Mouse (Mus musculus) CH12.LX (cell line): ENCODE measurements at regions not wholly inside any gene's neighbourhood (a gene's known extent, or its start where the extent isn't known, plus 50 kb on each side); places are given as distances from the start of the nearest gene placed in this dataset.
A peak's percentile ranks its signal among the peaks of the same experiment; 100 is the strongest.

Experiments used
- DNase-seq: peaks from one replicate; pipeline ENCODE4 v3.0.0-alpha.2; 2013; ENCODE audit errors: extremely low read depth
- H3K27ac ChIP-seq: 2 replicates; pipeline ENCODE4 v1.5.1; 2012; ENCODE audit warnings: low read depth, mild to moderate bottlenecking, control low read depth, moderate library complexity; ENCODE audit not compliant: insufficient read depth
- H3K27me3 ChIP-seq: replicated peaks from 2 replicates; pipeline ENCODE3; 2012; ENCODE audit warnings: inconsistent platforms
- H3K36me3 ChIP-seq, 2 experiments: replicated peaks in 1 of 2; 2 replicates each; pipeline versions ENCODE3 to v1.6.1; 2012; ENCODE audit warnings: inconsistent platforms in 1 of 2, low read length in 1 of 2, mild to moderate bottlenecking in 1 of 2, mixed read lengths in 1 of 2, moderate library complexity in 1 of 2; ENCODE audit not compliant: control insufficient read depth in 1 of 2, insufficient read depth in 1 of 2
- H3K4me1 ChIP-seq, 2 experiments: 2 replicates each; pipeline ENCODE4 v1.6.1; 2012; ENCODE audit warnings: inconsistent platforms in 1 of 2, moderate library complexity in 1 of 2; ENCODE audit not compliant: insufficient read depth in 2 of 2, control insufficient read depth in 1 of 2
- H3K4me2 ChIP-seq: 2 replicates; pipeline ENCODE4 v1.6.1; 2012; ENCODE audit warnings: low read depth, mild to moderate bottlenecking, control low read depth; ENCODE audit not compliant: poor library complexity, insufficient read depth, severe bottlenecking
- H3K4me3 ChIP-seq, 3 experiments: fragments of 150-350 bp in 1 of 3; sonication (generic) in 1 of 3; replicated peaks in 1 of 3; 2 replicates each; pipeline versions ENCODE3 to v1.5.1; 2011 to 2012; ENCODE audit warnings: low read depth in 2 of 3, low read length in 2 of 3, mild to moderate bottlenecking in 2 of 3, moderate library complexity in 2 of 3, control low read depth in 1 of 3, improper control_type of control experiment in 1 of 3, inconsistent platforms in 1 of 3, mixed read lengths in 1 of 3; ENCODE audit not compliant: poor library complexity in 1 of 3
- H3K79me2 ChIP-seq: replicated peaks from 2 replicates; pipeline ENCODE4 v1.6.1; 2012; ENCODE audit warnings: mild to moderate bottlenecking, moderate library complexity; ENCODE audit not compliant: control insufficient read depth, poor library complexity, insufficient read depth, severe bottlenecking; ENCODE audit errors: extremely low read depth
- H3K9ac ChIP-seq: 2 replicates; pipeline ENCODE4 v1.6.1; 2012; ENCODE audit warnings: low read depth, mild to moderate bottlenecking, control low read depth, moderate library complexity; ENCODE audit not compliant: insufficient read depth
- H3K9me3 ChIP-seq: replicated peaks from 2 replicates; pipeline ENCODE3; 2012; ENCODE audit warnings: low read length, inconsistent platforms, mixed read lengths
- BHLHE40 ChIP-seq: IDR thresholded peaks from 2 replicates; pipeline ENCODE4 v1.6.1; 2011; ENCODE audit warnings: mild to moderate bottlenecking, low read depth, low read length, improper control_type of control experiment
- CHD1 ChIP-seq: IDR thresholded peaks from 2 replicates; pipeline ENCODE4 v1.6.1; 2012; ENCODE audit warnings: low read depth, low read length, improper control_type of control experiment, inconsistent platforms
- CTCF ChIP-seq, 2 experiments: IDR thresholded peaks in 1 of 2; conservative IDR thresholded peaks in 1 of 2; 2 replicates each; pipeline ENCODE4 v1.5.1; 2011 to 2012; ENCODE audit warnings: low read depth in 2 of 2, low read length in 2 of 2, improper control_type of control experiment in 1 of 2, inconsistent platforms in 1 of 2, mild to moderate bottlenecking in 1 of 2, moderate library complexity in 1 of 2
- ELF1 ChIP-seq: IDR thresholded peaks from 2 replicates; pipeline ENCODE4 v1.6.1; 2014; ENCODE audit warnings: low read depth, mild to moderate bottlenecking, inconsistent platforms, low read length, improper control_type of control experiment
- ETS1 ChIP-seq: conservative IDR thresholded peaks from 2 replicates; pipeline ENCODE4 v1.6.1; 2012; ENCODE audit warnings: low read depth, mild to moderate bottlenecking, inconsistent platforms, low read length, improper control_type of control experiment, moderate library complexity
- GABPA ChIP-seq: IDR thresholded peaks from 2 replicates; pipeline ENCODE4 v1.6.1; 2012; ENCODE audit warnings: low read depth, low read length, improper control_type of control experiment, inconsistent platforms; ENCODE audit not compliant: insufficient replicate concordance
- IRF4 ChIP-seq: IDR thresholded peaks from 2 replicates; pipeline ENCODE4 v1.6.1; 2014; ENCODE audit warnings: low read depth, mild to moderate bottlenecking, inconsistent platforms, low read length, improper control_type of control experiment
- JUN ChIP-seq: IDR thresholded peaks from 2 replicates; pipeline ENCODE4 v1.6.1; 2011; ENCODE audit warnings: low read depth, mild to moderate bottlenecking, low read length, improper control_type of control experiment, moderate library complexity; ENCODE audit not compliant: insufficient read depth
- JUND ChIP-seq: conservative IDR thresholded peaks from 2 replicates; pipeline ENCODE4 v1.6.1; 2011; ENCODE audit warnings: low read depth, low read length, improper control_type of control experiment
- MAX ChIP-seq: IDR thresholded peaks from 2 replicates; pipeline ENCODE4 v1.6.1; 2011; ENCODE audit warnings: low read length, improper control_type of control experiment
- MAZ ChIP-seq: IDR thresholded peaks from 2 replicates; pipeline ENCODE4 v1.6.1; 2012; ENCODE audit warnings: low read depth, mild to moderate bottlenecking, inconsistent platforms, low read length, improper control_type of control experiment, moderate library complexity
- MXI1 ChIP-seq: IDR thresholded peaks from 2 replicates; pipeline ENCODE4 v1.6.1; 2011; ENCODE audit warnings: mild to moderate bottlenecking, low read depth, low read length, improper control_type of control experiment
- MYC ChIP-seq: IDR thresholded peaks from 2 replicates; pipeline ENCODE4 v1.6.1; 2011; ENCODE audit warnings: low read depth, mild to moderate bottlenecking, improper control_type of control experiment, low read length
- PAX5 ChIP-seq: IDR thresholded peaks from 2 replicates; pipeline ENCODE4 v1.6.1; 2012; ENCODE audit warnings: low read length, inconsistent platforms, mixed read lengths
- POLR2A ChIP-seq: IDR thresholded peaks from 2 replicates; pipeline ENCODE4 v1.6.1; 2011; ENCODE audit warnings: low read depth, mild to moderate bottlenecking, improper control_type of control experiment, low read length
- RAD21 ChIP-seq: IDR thresholded peaks from 2 replicates; pipeline ENCODE4 v1.6.1; 2011; ENCODE audit warnings: low read depth, mild to moderate bottlenecking, low read length, improper control_type of control experiment, moderate library complexity
- USF1 ChIP-seq: IDR thresholded peaks from 2 replicates; pipeline ENCODE4 v1.6.1; 2014; ENCODE audit warnings: low read depth, mild to moderate bottlenecking, inconsistent platforms, low read length, improper control_type of control experiment
- USF2 ChIP-seq: conservative IDR thresholded peaks from 2 replicates; pipeline ENCODE4 v1.6.1; 2011; ENCODE audit warnings: low read depth, low read length, improper control_type of control experiment
- ZMIZ1 ChIP-seq: IDR thresholded peaks from 2 replicates; pipeline ENCODE4 v1.6.1; 2012; ENCODE audit warnings: low read depth, mild to moderate bottlenecking, inconsistent platforms, low read length, improper control_type of control experiment
- dilution Hi-C: fragments of 300-500 bp; cut with MboI; formaldehyde crosslinking; loops from 2 replicates; pipeline ENCODE4 v1.14.3; 2020; ENCODE audit warnings: low sequenced_read_pairs; ENCODE audit not compliant: extremely low pct_unique_long_range_greater_than_20kb, extremely low pct_ligation_motif_present
- in situ Hi-C: fragments of 300-500 bp; cut with MboI; formaldehyde crosslinking; loops from 3 replicates; pipeline ENCODE4 v1.14.3; 2019; ENCODE audit warnings: low sequenced_read_pairs, low pct_ligation_motif_present, low pct_unique_long_range_greater_than_20kb, mixed read lengths

DNA sequence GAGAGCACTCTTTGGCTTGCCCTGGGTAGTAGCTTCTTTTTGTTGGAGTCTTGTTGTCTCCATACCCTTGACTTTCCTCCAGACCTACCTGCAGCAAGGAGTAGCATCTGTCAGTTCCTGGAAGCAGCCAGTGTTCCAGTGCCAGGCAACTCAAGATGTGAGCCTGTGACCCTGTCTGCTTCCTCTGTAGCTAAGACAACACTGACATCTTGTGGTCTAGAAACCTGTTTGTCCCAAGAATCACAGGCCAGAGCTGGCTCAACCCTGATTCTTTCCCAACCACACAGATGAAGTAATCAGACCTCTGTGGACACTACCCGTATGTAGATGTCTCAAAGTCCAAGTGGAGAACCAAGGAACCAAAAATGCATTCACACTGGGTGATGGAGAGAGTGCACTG lies 189.6 kb downstream of the Ccser2 start:
- no peaks in the 10 kb centered on the region for H3K9me3 ChIP-seq
- H3K27me3 ChIP-seq = peaks cover 8% of the 10 kb centered on the region
- DNase-seq = peak; percentile 4
- H3K79me2 ChIP-seq = no peaks in the 10 kb centered on the region
- H3K4me2 ChIP-seq = no peak overlapping the region
- H3K9ac ChIP-seq = no peak overlapping the region
- no peaks in the 10 kb centered on the region for H3K36me3 ChIP-seq
- H3K27ac ChIP-seq = no peak overlapping the region
- no peak overlapping the region for H3K4me3 ChIP-seq
- peak; percentile 46 for TF ChIP-seq RAD21
- TF ChIP-seq ETS1 = no peak
- no peak for TF ChIP-seq JUN
- no peak for TF ChIP-seq BHLHE40
- TF ChIP-seq CTCF (conservative IDR thresholded peaks at IDR 0.05 in 1 of 2, IDR thresholded peaks at IDR 0.05 in 1 of 2; ENCODE audit: low read depth in 2 of 2, low read length in 2 of 2) = peak in 1 of 2 experiments; percentile 40; a peak in 2 of 4 replicates
- no peak for TF ChIP-seq IRF4
- no peak for TF ChIP-seq MXI1
- TF ChIP-seq ZMIZ1 = no peak
- in situ Hi-C loops (no loop called here), dilution Hi-C loops (no loop called here)
- no peaks in the 10 kb centered on the region for H3K4me1 ChIP-seq

- H3K79me2 ChIP-seq = no peaks in the 10 kb centered on the region
- no peaks in the 10 kb centered on the region for H3K36me3 ChIP-seq
- no peak overlapping the region for H3K9ac ChIP-seq
- dilution Hi-C loops = no loop called here
- TF ChIP-seq CHD1 (no peak), MAX (no peak), ELF1 (no peak), MAZ (no peak), POLR2A (no peak), USF1 (no peak), USF2 (no peak), PAX5 (no peak), GABPA (no peak), JUN (no peak), MYC (no peak), ZMIZ1 (no peak), JUND (no peak), MXI1 (no peak)
- H3K27me3 ChIP-seq = peaks cover 16% of the 10 kb centered on the region
- DNase-seq = no peak
- no peak overlapping the region for H3K4me3 ChIP-seq
- H3K4me2 ChIP-seq = no peak overlapping the region
- in situ Hi-C loops = no loop called here
- H3K4me1 ChIP-seq = 0 out of 4 replicates have a peak, but pooled peaks cover 0 to 3% of the 10 kb centered on the region in 2 experiments
- H3K27ac ChIP-seq = no peak overlapping the region
- H3K9me3 ChIP-seq = no peaks in the 10 kb centered on the region
Observed at GRCm38 (mm10) chr14:36774349-36774748, 194.2 kb downstream of the Ccser2 start.
